Mouse (Mus musculus) Patski (cell line): Measurements from ENCODE around the gene Fbxl7. TPM values are rescaled to one million over a fixed set of nuclear protein-coding genes. Genes with fewer than 3 reads are reported as not detected.

Experiments
- ATAC-seq: fragments of 100-300 bp; one replicate; pipeline ENCODE4 v1.8.0; 2021
- CTCF ChIA-PET: fragments of 350-600 bp; sonication (Branson Sonifier 250); formaldehyde crosslinking; loops from one replicate; lab custom pipeline; 2022; ENCODE audit warnings: inconsistent platforms; lab: Charles Lee
- POLR2A ChIA-PET: fragments of 350-600 bp; sonication (Branson Sonifier 250); formaldehyde crosslinking; loops from one replicate; lab custom pipeline; 2022; ENCODE audit warnings: antibody characterized with exemption, inconsistent platforms; lab: Charles Lee
- DNase-seq: peaks from one replicate; pipeline ENCODE4 v3.0.0-alpha.2; 2011; ENCODE audit warnings: low read depth, low spot score
- H3K27me3 ChIP-seq: fragments of 371-371 bp; one replicate; pipeline ENCODE4 v1.5.1; 2021
- CTCF ChIP-seq: fragments of 100-300 bp; IDR thresholded peaks from one replicate; pipeline ENCODE4 v1.5.1; 2021
- in situ Hi-C: fragments of 300-500 bp; cut with MboI; formaldehyde crosslinking; loops from 3 replicates; pipeline ENCODE4 v1.11.1; 2018; ENCODE audit warnings: low pct_unique_long_range_greater_than_20kb, mixed read lengths
- polyA plus RNA-seq: library from polyadenylated mRNA; unstranded; gene quantifications from one replicate; pipeline ENCODE4 v1.2.3, GENCODE M21; 2021

Gene Fbxl7
- polyA plus RNA-seq, 1 experiment from 2014 or later: 2.6 TPM

DNA sequence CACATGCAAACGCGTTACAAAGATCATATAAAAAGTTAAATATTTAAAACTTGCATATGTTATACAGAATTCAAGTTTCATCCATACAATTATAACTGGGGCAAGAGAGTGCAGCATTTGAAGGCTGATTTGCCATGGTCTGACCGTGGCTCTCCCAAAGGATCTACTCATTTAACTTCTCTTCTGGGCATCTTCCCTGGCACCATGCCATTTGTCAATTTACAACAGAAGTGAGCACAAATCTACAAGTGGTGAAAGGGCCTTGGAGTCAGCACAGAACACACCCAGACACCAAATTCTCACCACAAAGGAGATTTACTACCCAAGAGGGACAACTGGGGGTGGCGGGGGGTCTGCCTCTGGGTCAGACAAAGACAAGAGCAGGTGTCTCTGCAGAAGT is 64.2 kb downstream of the Fbxl7 start:
- TF ChIP-seq CTCF: no peak
- in situ Hi-C loops: no loop called here
- CTCF ChIA-PET: interaction anchor here (0.9 kb wide), 1 partner anchor 25 kb away, joined by 3 read pairs; no protein-coding TSS in a partner anchor
- ATAC-seq (no peak), DNase-seq (no peak)
- POLR2A ChIA-PET: interaction anchor here (0.7 kb wide), 1 partner anchor 24 kb away, joined by 3 read pairs; no protein-coding TSS in a partner anchor
- no peaks in the 10 kb centered on the region for H3K27me3 ChIP-seq

DNA sequence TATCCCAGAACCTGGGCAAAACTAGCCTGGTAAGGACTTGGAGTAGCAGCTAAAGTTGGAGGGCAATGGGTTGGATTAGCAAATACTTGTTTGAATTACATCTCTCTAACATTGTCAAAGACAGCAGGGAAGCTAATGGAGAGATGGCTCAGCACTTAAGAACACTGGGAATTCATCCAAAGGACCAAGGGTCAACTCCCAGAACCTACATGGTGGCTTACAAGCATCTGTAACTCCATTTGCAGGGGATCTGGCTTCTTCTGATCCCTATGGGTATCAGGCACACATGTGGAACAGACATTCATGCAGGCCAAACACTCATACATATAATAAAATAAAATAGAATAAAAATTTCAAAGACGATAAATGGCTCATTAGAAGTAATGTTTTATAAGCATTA is 78.4 kb downstream of the Fbxl7 start:
- DNase-seq (no peak), ATAC-seq (no peak)
- no peaks in the 10 kb centered on the region for H3K27me3 ChIP-seq
- ChIA-PET POLR2A (no interaction called here), CTCF (no interaction called here)
- TF ChIP-seq CTCF: no peak
- in situ Hi-C loops: no loop called here

- no peak for TF ChIP-seq CTCF
- no peaks in the 10 kb centered on the region for H3K27me3 ChIP-seq
- ChIA-PET CTCF (interaction anchor here (2.3 kb wide), 1 partner anchor 12 kb away, joined by 6 read pairs; no protein-coding TSS in a partner anchor), POLR2A (no interaction called here)
- in situ Hi-C loops: no loop called here
- ATAC-seq (no peak), DNase-seq (no peak)
Observed at GRCm38 (mm10) chr15:26812856-26813255, 82.5 kb downstream of the Fbxl7 start.

DNA sequence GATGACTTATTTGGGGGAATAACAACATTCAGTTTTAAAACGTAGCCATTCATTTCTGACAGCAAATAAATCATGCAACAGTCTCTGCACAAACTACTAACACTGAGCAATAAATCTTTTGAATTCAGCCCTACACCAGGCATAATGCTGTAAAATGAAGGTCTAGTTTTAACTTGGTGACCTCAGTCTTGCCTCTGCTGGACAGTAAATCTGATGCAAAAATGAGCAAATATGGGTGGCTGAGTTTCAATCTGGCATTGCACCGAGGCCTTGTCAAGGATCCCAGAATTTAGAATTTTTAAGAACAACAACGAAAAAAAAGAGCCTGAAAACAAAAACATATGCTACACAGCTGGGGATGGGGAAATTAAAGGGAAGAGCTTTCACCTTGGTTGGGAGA is 85.8 kb downstream of the Fbxl7 start:
- ATAC-seq: no peak
- no peak for TF ChIP-seq CTCF
- CTCF ChIA-PET: no interaction called here
- H3K27me3 ChIP-seq: no peaks in the 10 kb centered on the region
- in situ Hi-C loops: no loop called here
- POLR2A ChIA-PET: no interaction called here
- DNase-seq: no peak

DNA sequence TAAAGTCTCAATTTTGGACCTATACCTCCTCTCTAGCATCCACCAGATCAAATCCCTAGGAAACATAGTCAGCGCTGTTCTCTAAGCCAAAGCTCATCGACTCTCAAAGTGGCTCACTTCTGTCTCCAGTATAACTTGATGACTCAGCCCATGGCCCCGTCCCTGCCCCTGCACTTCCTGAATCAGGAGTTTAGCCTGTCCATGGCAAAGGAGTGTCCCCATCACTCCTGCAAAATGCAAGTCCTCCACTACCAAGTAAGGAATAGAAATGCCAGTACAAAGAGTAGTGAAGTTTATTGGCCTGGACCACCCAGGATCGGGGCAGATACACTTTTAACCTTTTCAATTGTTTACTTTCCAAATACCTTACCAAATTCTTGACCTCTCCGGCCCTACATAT is 91.3 kb downstream of the Fbxl7 start:
- in situ Hi-C loops: no loop called here
- no peak for ATAC-seq

DNA sequence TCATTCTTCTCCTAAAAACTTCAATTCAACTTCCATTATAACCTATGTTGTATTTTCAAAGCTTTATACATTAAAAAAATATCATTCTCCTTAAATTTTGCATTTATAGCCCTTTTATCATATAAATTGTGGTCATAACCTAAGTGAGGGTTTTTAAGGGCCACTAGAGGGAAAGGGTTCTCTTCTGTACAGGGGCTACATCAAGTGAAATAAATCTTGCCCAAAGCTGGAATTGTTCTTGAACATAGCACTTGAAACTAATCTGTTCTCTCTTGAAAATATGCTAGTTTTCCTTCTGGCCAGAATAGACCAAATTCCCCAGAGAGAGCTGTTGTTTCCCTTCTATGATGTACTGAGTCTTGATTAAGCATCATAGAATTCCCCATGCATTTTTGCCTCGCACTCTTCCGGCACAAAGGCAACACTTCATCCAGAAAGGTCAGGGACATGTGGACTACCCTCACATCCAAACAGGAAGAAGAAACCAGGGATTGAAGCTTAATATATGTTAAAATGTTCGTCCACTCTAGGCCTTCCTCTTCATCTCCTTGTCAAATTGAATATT is 95.8 kb downstream of the Fbxl7 start:
- ChIA-PET POLR2A (no interaction called here), CTCF (interaction anchor here (2.3 kb wide), 1 partner anchor 9 kb away, joined by 8 read pairs; no protein-coding TSS in a partner anchor)
- no peaks in the 10 kb centered on the region for H3K27me3 ChIP-seq
- in situ Hi-C loops: no loop called here
- TF ChIP-seq CTCF: no peak
- DNase-seq: no peak
- no peak for ATAC-seq

More for the DNA sequence above, 91.3 kb downstream of the Fbxl7 start:
- TF ChIP-seq CTCF: no peak
- DNase-seq: no peak
- CTCF ChIA-PET: no interaction called here
- POLR2A ChIA-PET: no interaction called here
- no peaks in the 10 kb centered on the region for H3K27me3 ChIP-seq

- ATAC-seq (no peak), DNase-seq (no peak)
- ChIA-PET CTCF (interaction anchor here (1.3 to 1.4 kb wide), 2 partner anchors 15 kb away, joined by 3 to 4 read pairs; no protein-coding TSS in a partner anchor), POLR2A (no interaction called here)
- H3K27me3 ChIP-seq: no peaks in the 10 kb centered on the region
- in situ Hi-C loops: no loop called here
- TF ChIP-seq CTCF: no peak
Observed at GRCm38 (mm10) chr15:26795937-26796336, 99.4 kb downstream of the Fbxl7 start.

GRCm38 (mm10) chr15:26795518-26795917 is 99.9 kb downstream of the Fbxl7 start:
- in situ Hi-C loops: no loop called here
- ChIA-PET CTCF (interaction anchor here (1.4 kb wide), 1 partner anchor 15 kb away, joined by 4 read pairs; no protein-coding TSS in a partner anchor), POLR2A (no interaction called here)
- no peaks in the 10 kb centered on the region for H3K27me3 ChIP-seq
- no peak for ATAC-seq
- TF ChIP-seq CTCF: no peak
- DNase-seq: no peak

GRCm38 (mm10) chr15:26787148-26787547 is 108.2 kb downstream of the Fbxl7 start:
- ATAC-seq: no peak
- no peaks in the 10 kb centered on the region for H3K27me3 ChIP-seq
- POLR2A ChIA-PET: no interaction called here
- DNase-seq: no peak
- in situ Hi-C loops: no loop called here
- CTCF ChIA-PET: interaction anchor here (1.2 kb wide), 1 partner anchor 10 kb away, joined by 4 read pairs; no protein-coding TSS in a partner anchor
- no peak for TF ChIP-seq CTCF

- ChIA-PET CTCF (no interaction called here), POLR2A (no interaction called here)
- TF ChIP-seq CTCF: no peak
- DNase-seq: no peak
- in situ Hi-C loops: no loop called here
- no peak for ATAC-seq
- H3K27me3 ChIP-seq: no peaks in the 10 kb centered on the region
Observed at GRCm38 (mm10) chr15:26780557-26780956, 114.8 kb downstream of the Fbxl7 start.

DNA sequence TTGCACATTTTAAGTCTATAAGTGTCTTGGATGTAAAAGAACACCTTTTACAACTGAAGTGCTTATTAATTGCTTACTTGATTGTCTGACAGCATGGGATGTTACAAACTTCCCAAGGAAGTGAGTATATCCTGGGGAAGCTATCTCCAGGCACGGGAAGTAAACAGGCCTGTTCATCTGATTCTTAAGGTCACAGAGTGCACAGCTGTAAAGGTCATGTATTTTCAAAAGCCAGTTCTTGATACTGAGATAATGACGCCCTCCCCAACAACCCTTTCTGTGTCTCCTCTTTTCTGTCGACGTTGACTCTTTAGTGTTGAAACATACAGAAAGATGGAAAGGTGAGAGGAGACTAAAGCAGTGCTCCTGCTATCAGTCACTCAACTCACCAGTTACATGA is 116.3 kb downstream of the Fbxl7 start:
- ATAC-seq (no peak), DNase-seq (no peak)
- ChIA-PET POLR2A (no interaction called here), CTCF (no interaction called here)
- in situ Hi-C loops: no loop called here
- TF ChIP-seq CTCF: no peak
- H3K27me3 ChIP-seq: no peaks in the 10 kb centered on the region
